8 mouse cellular contexts compared by ENCODE assay signal in genomic region chr5:137596601-137597261, GRCm38 (mm10). TPM values are rescaled to one million over a fixed set of nuclear protein-coding genes. Genes with fewer than 3 reads are reported as not detected.
DNase-seq lines count a peak whose midpoint lies in the region; ATAC-seq lines count a peak whose summit lies in the region.

No protein-coding gene starts in this region.

- H3K4me2 ChIP-seq in embryonic facial prominence, embryonic 13.5 days = peak overlapping the region; percentile 36
- H3K4me2 ChIP-seq in neural tube, embryonic 15.5 days = peak overlapping the region; percentile 45

- peaks cover 15% of the 10 kb centered on the region for H3K4me1 ChIP-seq in embryonic facial prominence, embryonic 13.5 days
- H3K4me1 ChIP-seq in neural tube, embryonic 15.5 days = peaks cover 22% of the 10 kb centered on the region

- H3K9me3 ChIP-seq in embryonic facial prominence, embryonic 13.5 days = no peaks in the 10 kb centered on the region
- no peaks in the 10 kb centered on the region for H3K9me3 ChIP-seq in neural tube, embryonic 15.5 days (replicated peaks)

- H3K27me3 ChIP-seq in embryonic facial prominence, embryonic 13.5 days = no peaks in the 10 kb centered on the region
- no peaks in the 10 kb centered on the region for H3K27me3 ChIP-seq in neural tube, embryonic 15.5 days (replicated peaks)

- peak overlapping the region; percentile 16; the same call in 1 of the 2 replicates for H3K4me3 ChIP-seq in embryonic facial prominence, embryonic 13.5 days
- H3K4me3 ChIP-seq in neural tube, embryonic 15.5 days (replicated peaks) = 0 out of 2 replicates have a peak overlapping the region, but pooled peaks have one; percentile 6

- H3K36me3 ChIP-seq in embryonic facial prominence, embryonic 13.5 days = peaks cover 17% of the 10 kb centered on the region
- peaks cover 12% of the 10 kb centered on the region for H3K36me3 ChIP-seq in neural tube, embryonic 15.5 days

- peak; percentile 29 to 40 for DNase-seq in lung, adult 18-20 months
- DNase-seq in lung, postnatal 14 days = no peak
- DNase-seq in liver = peak; percentile 63
- no peak for DNase-seq in left cerebral cortex, postnatal 36 days (ENCODE audit: low spot score in 2 of 2)
- DNase-seq in layer of hippocampus, postnatal 14 days (ENCODE audit: low spot score in 2 of 2) = no peak
- DNase-seq in adipocyte (ENCODE audit: low spot score) = no peak

- no peak overlapping the region for H3K27ac ChIP-seq in embryonic facial prominence, embryonic 13.5 days
- no peak overlapping the region for H3K27ac ChIP-seq in neural tube, embryonic 15.5 days (replicated peaks)

- 35% methylated on average over 25 of the region's 30 CpGs for WGBS in embryonic facial prominence, embryonic 13.5 days
- 28% methylated on average over 29 of the region's 30 CpGs for WGBS in neural tube, embryonic 15.5 days

- no peak for ATAC-seq in embryonic facial prominence, embryonic 13.5 days (ENCODE audit: insufficient number of reproducible peaks, insufficient read depth, low FRiP score, low TSS enrichment, low read depth)
- ATAC-seq in neural tube, embryonic 15.5 days (ENCODE audit: low FRiP score) = no peak

- no peak overlapping the region for H3K9ac ChIP-seq in embryonic facial prominence, embryonic 13.5 days
- H3K9ac ChIP-seq in neural tube, embryonic 15.5 days (replicated peaks) = no peak overlapping the region

- intact Hi-C loops in left cerebral cortex, postnatal 36 days (cut with DNase I) = no loop called here

RNA-seq across cellular contexts. Expression of gene Mospd3, which starts 4.1 kb away (rescaled TPM):
- 33.3 and 33.8 TPM in 2 replicates for polyA plus RNA-seq in embryonic facial prominence, embryonic 13.5 days (2015; fragmentation: Nextera tagmentation; extraction: Ambion mirVana)
- 64.6 and 66.9 TPM in 2 replicates for polyA plus RNA-seq in neural tube, embryonic 15.5 days (2015; fragmentation: Nextera tagmentation; extraction: Ambion mirVana)
- total RNA-seq in left cerebral cortex, postnatal 36 days (2021) = 10 to 100 TPM; 19.4 to 26.4 TPM
- total RNA-seq in layer of hippocampus, postnatal 14 days (2021) = 10 to 100 TPM; 36.7 to 40.0 TPM

RNA-seq across cellular contexts. Expression of gene Pcolce, which starts 16.9 kb away (rescaled TPM):
- polyA plus RNA-seq in embryonic facial prominence, embryonic 13.5 days (2015; fragmentation: Nextera tagmentation; extraction: Ambion mirVana) = 122 and 135 TPM in 2 replicates
- 48.4 and 54.1 TPM in 2 replicates for polyA plus RNA-seq in neural tube, embryonic 15.5 days (2015; fragmentation: Nextera tagmentation; extraction: Ambion mirVana)
- total RNA-seq in left cerebral cortex, postnatal 36 days (2021) = 10 to 100 TPM in 1 of 2 experiments, 1 to 10 TPM in 1; 8.6 to 14.9 TPM
- 10 to 100 TPM in 1 of 2 experiments, 1 to 10 TPM in 1; 6.9 to 13.6 TPM for total RNA-seq in layer of hippocampus, postnatal 14 days (2021)

RNA-seq across cellular contexts. Expression of gene Tfr2, which starts 27.1 kb away (rescaled TPM):
- polyA plus RNA-seq in embryonic facial prominence, embryonic 13.5 days (2015; fragmentation: Nextera tagmentation; extraction: Ambion mirVana) = 0.35 and 1.7 TPM in 2 replicates
- polyA plus RNA-seq in neural tube, embryonic 15.5 days (2015; fragmentation: Nextera tagmentation; extraction: Ambion mirVana) = 4.2 and 5.3 TPM in 2 replicates
- total RNA-seq in left cerebral cortex, postnatal 36 days (2021) = 10 to 100 TPM; 10.4 to 10.9 TPM
- total RNA-seq in layer of hippocampus, postnatal 14 days (2021) = 10 to 100 TPM; 10.9 to 15.5 TPM

RNA-seq across cellular contexts. Expression of gene Fbxo24, which starts 32.1 kb away (rescaled TPM):
- 0.13 TPM in 1 of 2 replicates, not detected in the other for polyA plus RNA-seq in embryonic facial prominence, embryonic 13.5 days (2015; fragmentation: Nextera tagmentation; extraction: Ambion mirVana)
- polyA plus RNA-seq in neural tube, embryonic 15.5 days (2015; fragmentation: Nextera tagmentation; extraction: Ambion mirVana) = 0.09 and 0.17 TPM in 2 replicates
- under 1 TPM; 0.20 to 0.25 TPM for total RNA-seq in left cerebral cortex, postnatal 36 days (2021)
- total RNA-seq in layer of hippocampus, postnatal 14 days (2021) = under 1 TPM; 0.17 to 0.37 TPM

RNA-seq across cellular contexts. Expression of gene Lrch4, which starts 32.2 kb away (rescaled TPM):
- polyA plus RNA-seq in embryonic facial prominence, embryonic 13.5 days (2015; fragmentation: Nextera tagmentation; extraction: Ambion mirVana) = 31.5 and 33.9 TPM in 2 replicates
- polyA plus RNA-seq in neural tube, embryonic 15.5 days (2015; fragmentation: Nextera tagmentation; extraction: Ambion mirVana) = 16.0 and 27.4 TPM in 2 replicates
- 10 to 100 TPM; 11.3 to 19.4 TPM for total RNA-seq in left cerebral cortex, postnatal 36 days (2021)
- 10 to 100 TPM; 14.7 to 19.5 TPM for total RNA-seq in layer of hippocampus, postnatal 14 days (2021)

Comparison
In these comparisons a context has a peak if more than half of its experiments do, and no peak if none do; other contexts are left out.
1. DNase-seq: peak in lung, adult 18-20 months (2 of 2) and liver (single experiment); none in lung, postnatal 14 days (single experiment), left cerebral cortex, postnatal 36 days (0 of 2), layer of hippocampus, postnatal 14 days (0 of 2) and adipocyte (single experiment).